ENCODE assay signal across 24 mouse cellular contexts in genomic region chr10:108904371-108904770, GRCm38 (mm10).
DNase-seq lines count a peak whose midpoint lies in the region; ATAC-seq and TF ChIP-seq lines count a peak whose summit lies in the region.
"Had no signal": no experiment of that assay in that cellular context is flagged by ENCODE, and none has a peak within 500 bp of the region (broad histone marks: within the 10 kb centered on the region; RNA-seq: fewer than 3 reads in every experiment).

No protein-coding gene starts in this region.

- H3K36me3 ChIP-seq in hindbrain, embryonic 16.5 days (ENCODE audit: control insufficient read depth, insufficient read depth, low read length), result no peaks in the 10 kb centered on the region
- H3K36me3 ChIP-seq: embryonic facial prominence, embryonic 15.5 days; forebrain, embryonic 10.5 days; heart, embryonic 13.5 days had no signal

- no peaks in the 10 kb centered on the region for H3K27me3 ChIP-seq in hindbrain, embryonic 16.5 days (replicated peaks; ENCODE audit: control insufficient read depth, insufficient read depth, low read length)
- H3K27me3 ChIP-seq: CH12.LX; embryonic facial prominence, embryonic 15.5 days; heart, embryonic 13.5 days; hindbrain, embryonic 15.5 days had no signal

- no peak overlapping the region for H3K9ac ChIP-seq in hindbrain, embryonic 16.5 days (ENCODE audit: low read depth, low read length)
- H3K9ac ChIP-seq: embryonic facial prominence, embryonic 15.5 days; heart, embryonic 13.5 days; hindbrain, embryonic 15.5 days had no signal

- no peak for ATAC-seq in hindbrain, embryonic 16.5 days
- ATAC-seq: activated CD4-positive, CD25-positive, alpha-beta regulatory T cell, adult 4 months; forebrain, embryonic 14.5 days; inflammation-experienced regulatory T-cells, adult 6 months; intestine, postnatal 0 days; Patski had no signal

- no peaks in the 10 kb centered on the region for H3K9me3 ChIP-seq in hindbrain, embryonic 16.5 days (ENCODE audit: control insufficient read depth, low read length)
- H3K9me3 ChIP-seq: embryonic facial prominence, embryonic 15.5 days; forebrain, embryonic 10.5 days; heart, embryonic 13.5 days; hindbrain, embryonic 15.5 days had no signal

- H3K4me3 ChIP-seq in layer of hippocampus, adult 2 months, result no peak overlapping the region
- no peak overlapping the region for H3K4me3 ChIP-seq in hindbrain, embryonic 16.5 days (ENCODE audit: low read length)
- H3K4me3 ChIP-seq: embryonic facial prominence, embryonic 15.5 days; erythroblast, embryonic 14.5 days; forebrain, embryonic 10.5 days; heart, embryonic 13.5 days; hindbrain, embryonic 15.5 days had no signal

- WGBS in hindbrain, embryonic 16.5 days, result 75% methylated on average over 4 of the region's 4 CpGs

- no peak overlapping the region for H3K4me2 ChIP-seq in hindbrain, embryonic 16.5 days (ENCODE audit: low read length)
- H3K4me2 ChIP-seq: embryonic facial prominence, embryonic 15.5 days; heart, embryonic 13.5 days; hindbrain, embryonic 15.5 days had no signal

- peak overlapping the region; percentile 63 for H3K27ac ChIP-seq in layer of hippocampus, adult 2 months
- no peak overlapping the region for H3K27ac ChIP-seq in hindbrain, embryonic 16.5 days (ENCODE audit: low read depth, low read length)
- H3K27ac ChIP-seq: embryonic facial prominence, embryonic 15.5 days; forebrain, embryonic 10.5 days; heart, embryonic 13.5 days; hindbrain, embryonic 15.5 days had no signal

- peak; percentile 35 for DNase-seq in cerebellum, adult 9-11 months
- no peak for DNase-seq in cerebellum, adult 8-10 months
- peak; percentile 41 to 83 for DNase-seq in layer of hippocampus, adult 18-20 months (ENCODE audit: low spot score in 2 of 2)
- no peak for DNase-seq in layer of hippocampus, postnatal 10 days (ENCODE audit: low spot score in 2 of 2)
- peak; percentile 39 to 68 for DNase-seq in layer of hippocampus, adult 2 months (ENCODE audit: low spot score in 2 of 2)
- peak; percentile 27 to 65 for DNase-seq in layer of hippocampus, postnatal 14 days (ENCODE audit: low spot score in 2 of 2)
- DNase-seq in heart, adult 8-10 months (ENCODE audit: low spot score), result no peak
- DNase-seq: adrenal gland, postnatal 25 days; embryo, embryonic 11 days; gastrocnemius, postnatal 10 days; heart, adult 18-20 months; heart, postnatal 36 days had no signal

- no peaks in the 10 kb centered on the region for H3K4me1 ChIP-seq in hindbrain, embryonic 16.5 days (ENCODE audit: control insufficient read depth, insufficient read depth, low read depth, low read length)
- H3K4me1 ChIP-seq: embryonic facial prominence, embryonic 15.5 days; forebrain, embryonic 10.5 days; heart, embryonic 13.5 days; hindbrain, embryonic 15.5 days had no signal

- TF ChIP-seq CTCF in layer of hippocampus, adult 2 months (conservative IDR thresholded peaks at IDR 0.05), result no peak

Comparison
In these comparisons a context has a peak if more than half of its experiments do, and no peak if none do; other contexts are left out.
1. DNase-seq: peak in cerebellum, adult 9-11 months (single experiment), layer of hippocampus, adult 18-20 months (2 of 2), layer of hippocampus, adult 2 months (2 of 2) and layer of hippocampus, postnatal 14 days (2 of 2); none in cerebellum, adult 8-10 months (single experiment), layer of hippocampus, postnatal 10 days (0 of 2) and heart, adult 8-10 months (single experiment).